Mouse (Mus musculus) left cerebral cortex, postnatal 36 days (tissue): ENCODE results near the gene Nap1l3. TPM values are rescaled to one million over a fixed set of nuclear protein-coding genes. Genes with fewer than 3 reads are reported as not detected.

Experiments
- DNase-seq, 2 experiments: peaks; one replicate each; pipeline ENCODE4 v3.0.0; 2021 to 2022; ENCODE audit warnings: low spot score in 2 of 2, mixed read lengths in 1 of 2
- intact Hi-C: fragments of 180-260 bp; cut with DNase I; formaldehyde crosslinking; loops from one replicate; pipeline ENCODE4 v1.15.1; 2025
- total RNA-seq, 2 experiments: library from RNA; stranded (reverse); gene quantifications; 2 replicates each; pipeline ENCODE4 v1.2.3; 2021

Gene Nap1l3
- total RNA-seq = 10 to 100 TPM; 41.4 to 45.3 TPM

DNA sequence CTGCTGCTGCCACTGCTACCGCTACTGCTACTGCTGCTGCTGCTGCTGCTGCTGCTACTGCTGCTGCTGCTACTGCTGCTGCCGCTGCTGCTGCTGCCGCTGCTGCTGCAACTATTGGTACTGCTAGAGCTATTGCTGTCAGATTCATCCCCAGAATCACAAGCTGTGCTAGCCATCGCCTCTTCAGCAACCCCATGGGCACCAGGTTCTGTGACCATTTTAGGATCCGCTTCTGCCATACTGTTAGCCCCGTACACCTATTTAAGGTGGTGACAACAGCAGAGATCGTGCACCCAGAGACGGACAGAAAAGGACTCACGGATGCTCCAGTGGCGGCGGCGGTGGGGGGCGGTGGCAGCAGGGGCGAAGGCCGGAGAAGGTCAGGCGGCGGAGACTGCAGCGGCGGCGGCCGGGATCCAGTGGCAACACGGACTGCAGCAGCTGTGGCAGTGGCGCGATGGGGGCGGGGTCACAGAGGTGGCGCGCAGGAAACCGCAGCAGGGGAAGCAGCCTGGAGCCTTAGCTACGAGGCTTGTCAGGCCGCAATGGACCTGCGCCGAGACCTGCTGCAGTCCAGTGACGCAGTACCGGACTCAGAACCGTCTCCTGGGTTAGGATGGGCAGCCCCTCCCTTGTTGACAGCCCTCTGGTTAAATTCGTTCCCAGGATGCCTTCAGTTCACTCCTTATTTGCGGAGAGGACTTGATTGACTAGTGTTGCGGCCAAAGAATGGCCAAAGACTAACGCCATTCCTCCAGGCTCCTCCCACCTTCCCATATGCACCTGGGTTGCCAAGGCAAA is at the start of gene Nap1l3:
Gene Nap1l3 (minus strand): TSS at position 621 of the 801 bp plus-strand sequence.
- intact Hi-C loops = no loop called here
- peak; percentile 68 to 75 for DNase-seq

GRCm38 (mm10) chrX:122397652-122398051 is 451 bp upstream of the Nap1l3 start:
- intact Hi-C loops = no loop called here
- no peak for DNase-seq
